Mouse (Mus musculus) left cerebral cortex, adult 2 months (tissue): ENCODE measurements around the gene Efcc1. TPM values are rescaled to one million over a fixed set of nuclear protein-coding genes. Genes with fewer than 3 reads are reported as not detected.

Experiments used
- DNase-seq, 2 experiments: peaks; one replicate each; pipeline ENCODE4 v3.0.0; 2021 to 2022; ENCODE audit warnings: low spot score in 2 of 2, mixed read lengths in 1 of 2; ENCODE audit errors: extremely low spot score in 1 of 2
- H3K27ac ChIP-seq: fragments of 200-600 bp; 2 replicates; pipeline ENCODE4 v1.8.1; 2022
- H3K4me3 ChIP-seq: fragments of 200-600 bp; 2 replicates; pipeline ENCODE4 v1.8.1; 2022
- CTCF ChIP-seq: fragments of 200-600 bp; IDR thresholded peaks from 2 replicates; pipeline ENCODE4 v1.8.1; 2022; ENCODE audit warnings: antibody characterized with exemption, mild to moderate bottlenecking, moderate library complexity
- intact Hi-C: fragments of 180-260 bp; cut with DNase I; formaldehyde crosslinking; loops from one replicate; pipeline ENCODE4 v1.15.1; 2025
- total RNA-seq, 2 experiments: library from RNA; stranded (reverse); gene quantifications; 2 replicates each; pipeline ENCODE4 v1.2.3; 2021

The Efcc1 gene
- total RNA-seq, 2 experiments from 2014 or later, result 4.5 to 4.8 TPM

GRCm38 (mm10) chr6:87799576-87799975, 68.9 kb downstream of the Efcc1 start:
- intact Hi-C loops, result no loop called here
- no peak for DNase-seq

GRCm38 (mm10) chr6:87802462-87802861, 71.8 kb downstream of the Efcc1 start:
- intact Hi-C loops, result no loop called here
- Histone ChIP-seq H3K27ac (no peak overlapping the region), H3K4me3 (no peak overlapping the region)
- no peak for TF ChIP-seq CTCF
- DNase-seq, result no peak

More at GRCm38 (mm10) chr6:87799576-87799975, 68.9 kb downstream of the Efcc1 start:
- TF ChIP-seq CTCF, result no peak
- Histone ChIP-seq H3K27ac (no peak overlapping the region), H3K4me3 (no peak overlapping the region)

DNA sequence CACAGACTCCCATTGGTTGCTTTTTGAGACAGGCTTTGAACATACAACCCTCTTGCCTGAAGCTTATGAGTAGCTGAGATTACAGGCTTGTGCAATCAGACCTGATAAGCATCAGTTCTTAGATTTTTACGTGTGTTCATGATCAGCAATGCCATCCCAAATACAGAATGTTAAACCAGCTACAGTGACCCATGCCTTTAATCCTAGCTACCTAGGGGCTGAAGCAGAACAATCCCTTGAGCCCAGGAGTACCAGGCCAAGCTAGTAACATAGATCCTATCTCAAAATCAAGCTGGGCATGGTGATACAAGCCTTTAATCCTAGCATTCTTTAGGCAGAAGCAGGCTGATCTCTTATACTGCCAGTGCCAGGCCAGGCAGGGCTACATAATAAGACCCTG, 73.4 kb downstream of the Efcc1 start:
- intact Hi-C loops, result no loop called here
- TF ChIP-seq CTCF, result no peak
- Histone ChIP-seq H3K4me3 (no peak overlapping the region), H3K27ac (no peak overlapping the region)
- DNase-seq, result no peak

DNA sequence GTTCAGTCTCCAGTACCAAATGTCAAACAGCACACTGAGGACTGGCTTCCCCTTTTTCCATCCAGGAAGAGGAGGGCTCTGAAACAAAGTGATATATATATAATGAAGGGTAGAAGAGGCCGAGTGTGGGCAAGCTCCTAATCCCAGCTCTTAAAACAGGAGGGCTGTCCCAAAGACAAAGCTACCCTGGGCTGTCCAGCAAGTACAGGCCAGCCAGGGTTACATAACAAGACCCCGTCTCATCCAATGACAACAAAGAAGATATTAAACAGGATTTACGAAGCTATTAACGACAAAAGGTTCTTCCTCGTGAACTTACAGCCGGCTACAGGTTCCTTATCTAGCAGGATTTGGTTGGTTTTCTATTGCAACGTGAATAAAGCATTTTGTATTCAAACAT, 74.2 kb downstream of the Efcc1 start:
- Histone ChIP-seq H3K27ac (no peak overlapping the region), H3K4me3 (no peak overlapping the region)
- DNase-seq, result no peak
- intact Hi-C loops, result no loop called here
- no peak for TF ChIP-seq CTCF

- no peak for DNase-seq
- H3K4me3 ChIP-seq, result no peak overlapping the region
- intact Hi-C loops, result no loop called here
- no peak for TF ChIP-seq CTCF
- no peak overlapping the region for H3K27ac ChIP-seq
These were observed 74.8 kb downstream of the Efcc1 start for GRCm38 (mm10) chr6:87805448-87805847.

Other genes starting within 250 kb of the Efcc1 start
- gene Arhgap25, start 197.6 kb upstream of the Efcc1 start, total RNA-seq, result 1 to 10 TPM; 8.5 to 9.6 TPM
- gene Prokr1, start 140.1 kb upstream of the Efcc1 start, total RNA-seq, result under 1 TPM; 0.18 to 0.33 TPM
- 10 to 100 TPM in 1 of 2 experiments, 1 to 10 TPM in 1; 9.1 to 10.2 TPM for gene Aplf, start 58.7 kb upstream of the Efcc1 start, total RNA-seq
- gene Gp9, start 47.2 kb downstream of the Efcc1 start, total RNA-seq, result 1 to 10 TPM in 1 of 2 experiments, under 1 TPM in 1; 0.54 to 1.4 TPM
- gene Rab43, start 81.3 kb downstream of the Efcc1 start, total RNA-seq, result 10 to 100 TPM; 14.4 to 14.7 TPM
- gene Gm45140, start 104.9 kb downstream of the Efcc1 start, total RNA-seq, result 1 to 10 TPM; 2.7 to 3.5 TPM
- gene Isy1, start 107.9 kb downstream of the Efcc1 start, total RNA-seq, result 10 to 100 TPM; 35.8 to 40.6 TPM
- gene Cnbp, start 120.2 kb downstream of the Efcc1 start, total RNA-seq, result 100 to 1,000 TPM; 255 to 275 TPM
- gene Copg1, start 156.9 kb downstream of the Efcc1 start, total RNA-seq, result 100 to 1,000 TPM; 232 TPM
- 10 to 100 TPM; 27.5 to 28.6 TPM for gene Hmces, start 183.1 kb downstream of the Efcc1 start, total RNA-seq